Mouse (Mus musculus) lung, postnatal 10 days (tissue): ENCODE data around the gene Krtap19-3.

ENCODE experiments used
- DNase-seq: peaks from one replicate; pipeline ENCODE4 v3.0.0; 2021

The Krtap19-3 gene

DNA sequence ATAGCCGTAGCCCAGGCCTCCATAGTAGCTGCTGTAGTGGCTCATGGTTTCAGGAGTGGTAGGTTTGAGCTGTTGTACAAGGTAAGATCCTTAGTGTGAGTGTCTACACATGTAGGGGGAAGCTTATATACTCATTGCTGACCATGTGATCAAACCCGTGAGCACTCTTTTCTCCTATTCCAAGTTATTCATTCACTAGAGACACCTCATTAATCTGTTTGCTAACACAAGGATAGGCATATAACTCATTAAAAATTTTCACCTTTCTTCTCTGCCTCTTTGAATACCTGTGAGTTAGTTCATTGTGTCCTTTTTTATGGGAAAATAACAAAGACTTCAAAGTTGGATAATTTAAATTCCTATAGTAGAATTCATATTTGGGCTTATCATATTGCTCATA is at the start of gene Krtap19-3:
Krtap19-3 (minus strand) TSS at position 101 of the 400 bp plus-strand sequence.
- DNase-seq: no peak

DNA sequence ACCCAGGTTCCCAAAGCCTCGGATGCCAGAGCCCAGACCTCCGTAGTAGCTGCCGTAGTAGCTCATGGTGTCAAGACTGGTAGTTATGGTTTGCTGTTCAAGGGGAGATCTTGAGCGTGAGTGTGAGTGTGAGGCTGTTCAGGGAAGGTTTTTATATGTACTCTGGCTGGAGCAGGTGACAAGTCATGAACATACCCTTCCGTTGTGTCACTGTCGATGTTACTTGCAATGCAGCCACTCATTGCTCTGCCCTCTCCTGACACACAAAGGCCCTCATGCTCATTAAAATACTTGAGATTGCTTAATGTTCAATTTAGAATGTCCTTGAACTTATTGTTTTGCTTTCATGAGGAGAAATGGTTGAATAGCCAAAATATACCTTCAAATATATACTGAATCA is 18.5 kb upstream of the Krtap19-3 start, which contains the start of gene Krtap19-5:
Krtap19-5 (minus strand) TSS at position 101 of the 400 bp plus-strand sequence.
- no peak for DNase-seq

GRCm38 (mm10) chr16:88886870-88887269 is 9.0 kb upstream of the Krtap19-3 start:
- DNase-seq: no peak

GRCm38 (mm10) chr16:88884989-88885388 is 7.2 kb upstream of the Krtap19-3 start, which contains the start of gene Krtap19-4:
Gene Krtap19-4, minus strand, starts transcription at chr16:88885089.
- no peak for DNase-seq

- DNase-seq: no peak
These were observed 3.7 kb downstream of the Krtap19-3 start, which contains the start of gene Krtap19-2 for GRCm38 (mm10) chr16:88874169-88874568. Gene Krtap19-2, minus strand, starts transcription at chr16:88874269.

DNA sequence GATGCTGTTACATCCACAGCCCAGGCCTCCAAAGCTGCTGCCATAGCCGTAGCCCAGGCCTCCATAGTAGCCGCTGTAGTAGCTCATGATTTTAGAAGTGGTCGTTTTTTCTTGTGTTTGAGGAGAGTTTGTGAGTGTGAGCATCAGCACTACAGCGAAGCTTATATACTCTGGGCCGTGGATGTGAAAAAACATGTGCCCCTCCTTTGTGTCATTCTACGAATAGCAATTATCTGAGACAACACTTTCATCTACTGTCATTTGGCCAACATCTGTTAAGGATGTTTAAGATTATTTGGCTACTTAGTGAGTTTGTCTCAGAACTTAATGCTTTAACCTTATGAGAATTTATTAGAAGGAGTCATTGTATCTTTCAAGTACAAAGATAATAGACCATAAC is 8.5 kb downstream of the Krtap19-3 start, which contains the start of gene Krtap19-1:
Krtap19-1 (minus strand) TSS at position 101 of the 400 bp plus-strand sequence.
- DNase-seq: no peak

DNA sequence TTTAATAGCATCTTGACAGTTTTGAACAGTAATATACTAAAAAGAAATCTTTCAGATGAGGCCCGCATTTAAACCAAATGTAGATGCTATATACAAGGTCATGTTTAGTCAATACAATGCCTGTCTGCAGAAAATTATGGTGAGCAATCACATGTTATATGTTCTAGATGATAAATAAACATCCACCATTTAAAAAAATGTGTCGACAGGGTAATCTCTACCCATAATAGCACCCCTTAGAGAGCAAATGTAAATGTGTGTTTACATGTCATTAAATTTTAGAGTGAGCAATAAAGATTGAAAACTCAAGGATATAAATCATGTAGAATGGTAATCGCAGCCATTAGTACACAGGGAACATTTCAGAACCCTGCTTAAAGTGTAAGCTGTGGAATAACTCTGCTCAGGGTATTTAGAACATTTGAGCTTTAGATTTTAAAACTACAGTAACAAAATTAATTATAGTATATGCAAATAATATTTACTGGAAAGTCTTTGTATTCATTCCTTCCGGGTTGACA is 12.9 kb downstream of the Krtap19-3 start:
- DNase-seq: no peak

DNA sequence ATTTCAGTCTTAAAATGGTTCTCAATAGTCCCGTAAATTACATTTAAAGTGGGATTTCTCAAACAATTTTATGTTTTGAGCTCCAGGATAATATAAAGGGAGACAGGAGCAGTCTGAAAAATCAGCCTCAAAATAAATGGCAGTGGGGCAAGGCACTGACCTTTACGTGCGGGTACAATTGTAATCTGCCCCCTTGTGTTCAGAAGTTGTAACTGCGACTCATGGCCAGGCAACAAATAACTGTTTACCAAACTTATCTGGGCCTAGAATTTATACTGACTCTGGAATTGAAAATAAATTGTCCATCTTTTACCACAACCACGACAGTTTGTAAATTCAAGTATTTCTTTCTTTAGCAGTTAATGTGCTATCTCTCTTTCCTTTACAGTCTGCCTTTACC is 26.4 kb downstream of the Krtap19-3 start:
- peak; percentile 7 for DNase-seq

- no peak for DNase-seq
These were observed 29.3 kb downstream of the Krtap19-3 start for GRCm38 (mm10) chr16:88848558-88848957.

- DNase-seq: no peak
These were observed 30.5 kb downstream of the Krtap19-3 start for GRCm38 (mm10) chr16:88847363-88847762.
